Mouse (Mus musculus) stomach, embryonic 15.5 days (tissue): ENCODE data around the gene Tbx10. TPM values are rescaled to one million over a fixed set of nuclear protein-coding genes. Genes with fewer than 3 reads are reported as not detected.
A peak's percentile ranks its signal among the peaks of the same experiment; 100 is the strongest.
"Not testable (repeated sequence)": the region's sequence is repeated elsewhere in the genome, so short reads cannot be mapped to it uniquely, and the experiment has no call there.

Source experiments
- ATAC-seq: fragments of 200-750 bp; cut with Nextera tagmentation; 2 replicates; pipeline ENCODE4 v1.8.0; 2017; ENCODE audit warnings: low read depth, moderate number of reproducible peaks, moderate TSS enrichment; ENCODE audit not compliant: insufficient read depth, low FRiP score
- H3K27ac ChIP-seq: fragments of 300-500 bp; sonication (generic); 2 replicates; pipeline ENCODE4 v1.5.1; 2015; ENCODE audit warnings: mild to moderate bottlenecking, inconsistent platforms
- H3K27me3 ChIP-seq: fragments of 300-500 bp; sonication (generic); replicated peaks from 2 replicates; pipeline ENCODE4 v1.6.1; 2015; ENCODE audit warnings: inconsistent platforms
- H3K36me3 ChIP-seq: fragments of 300-500 bp; sonication (generic); 2 replicates; pipeline ENCODE4 v1.6.1; 2015; ENCODE audit warnings: inconsistent platforms
- H3K4me1 ChIP-seq: fragments of 300-500 bp; sonication (generic); 2 replicates; pipeline ENCODE4 v1.6.1; 2015; ENCODE audit warnings: inconsistent platforms
- H3K4me2 ChIP-seq: fragments of 300-500 bp; sonication (generic); 2 replicates; pipeline ENCODE4 v1.6.1; 2015; ENCODE audit warnings: mild to moderate bottlenecking, inconsistent platforms
- H3K4me3 ChIP-seq: fragments of 300-500 bp; sonication (generic); replicated peaks from 2 replicates; pipeline ENCODE4 v1.5.1; 2015; ENCODE audit warnings: inconsistent platforms
- H3K9ac ChIP-seq: fragments of 300-500 bp; sonication (generic); 2 replicates; pipeline ENCODE4 v1.6.1; 2015; ENCODE audit warnings: inconsistent platforms
- H3K9me3 ChIP-seq: fragments of 300-500 bp; sonication (generic); 2 replicates; pipeline ENCODE4 v1.6.1; 2016; ENCODE audit warnings: inconsistent platforms
- WGBS: fragments of 180-500 bp; shearing (Covaris S2); methylation state at CpG from one replicate; pipeline ENCODE4 v1.1.7; 2015; 5-methylcytosine and 5-hydroxymethylcytosine counted together
- polyA plus RNA-seq: library from polyadenylated mRNA; unstranded; fragments of >200 nt; fragmentation: Nextera tagmentation; extraction: Ambion mirVana; gene quantifications from 2 replicates; pipeline ENCODE4 v1.2.1, GENCODE M21; 2015

Tbx10 gene
- polyA plus RNA-seq, 1 experiment from 2014 or later = 0.21 TPM

GRCm38 (mm10) chr19:3958470-3958869, 34.1 kb upstream of the Tbx10 start, which contains the start of gene Aldh3b3:
Gene Aldh3b3, plus strand, starts transcription at chr19:3958645.
- no peaks in the 10 kb centered on the region for H3K27me3 ChIP-seq
- no peaks in the 10 kb centered on the region for H3K36me3 ChIP-seq
- no peak for ATAC-seq
- no peak within 1 kb of the TSS for H3K4me2 ChIP-seq
- WGBS = 65% methylated on average over 4 of the region's 4 CpGs
- H3K4me1 ChIP-seq = no peaks in the 10 kb centered on the region
- H3K9ac ChIP-seq = no peak within 1 kb of the TSS
- H3K27ac ChIP-seq = no peak within 1 kb of the TSS
- no peak within 1 kb of the TSS for H3K4me3 ChIP-seq
- no peaks in the 10 kb centered on the region for H3K9me3 ChIP-seq

- no peak overlapping the region for H3K4me3 ChIP-seq
- no peaks in the 10 kb centered on the region for H3K27me3 ChIP-seq
- no peaks in the 10 kb centered on the region for H3K4me1 ChIP-seq
- no peaks in the 10 kb centered on the region for H3K36me3 ChIP-seq
- no peak overlapping the region for H3K4me2 ChIP-seq
- no peaks in the 10 kb centered on the region for H3K9me3 ChIP-seq
- no peak overlapping the region for H3K27ac ChIP-seq
- H3K9ac ChIP-seq = no peak overlapping the region
- ATAC-seq = no peak
Measured at GRCm38 (mm10) chr19:3959030-3959429, 33.5 kb upstream of the Tbx10 start.

DNA sequence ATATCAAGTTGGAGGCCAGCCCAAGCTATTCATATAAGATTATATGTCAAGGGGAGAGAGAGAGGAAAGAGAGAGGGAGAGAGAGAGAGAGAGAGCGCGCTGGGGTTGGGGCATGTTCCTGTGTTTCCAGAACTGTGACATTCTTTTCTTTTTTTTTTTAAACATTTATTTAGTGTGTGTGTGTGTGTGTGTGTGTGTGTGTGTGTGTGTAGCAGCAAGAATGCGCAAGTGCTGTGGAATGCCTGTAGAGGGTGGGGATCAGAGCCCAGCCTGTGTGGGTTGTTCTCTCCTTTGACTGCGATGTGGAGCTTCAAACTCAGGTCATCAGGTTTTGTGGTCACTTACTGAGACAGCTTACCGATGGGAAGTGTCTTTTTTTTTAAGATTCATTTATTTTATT, 32.3 kb upstream of the Tbx10 start:
- no peak overlapping the region for H3K9ac ChIP-seq
- no peak overlapping the region for H3K4me3 ChIP-seq
- H3K27ac ChIP-seq = no peak overlapping the region
- H3K4me2 ChIP-seq = no peak overlapping the region
- no peaks in the 10 kb centered on the region for H3K27me3 ChIP-seq
- no peaks in the 10 kb centered on the region for H3K9me3 ChIP-seq
- ATAC-seq = no peak
- no peaks in the 10 kb centered on the region for H3K4me1 ChIP-seq
- WGBS = 80% methylated on average over 5 of the region's 5 CpGs
- H3K36me3 ChIP-seq = no peaks in the 10 kb centered on the region

DNA sequence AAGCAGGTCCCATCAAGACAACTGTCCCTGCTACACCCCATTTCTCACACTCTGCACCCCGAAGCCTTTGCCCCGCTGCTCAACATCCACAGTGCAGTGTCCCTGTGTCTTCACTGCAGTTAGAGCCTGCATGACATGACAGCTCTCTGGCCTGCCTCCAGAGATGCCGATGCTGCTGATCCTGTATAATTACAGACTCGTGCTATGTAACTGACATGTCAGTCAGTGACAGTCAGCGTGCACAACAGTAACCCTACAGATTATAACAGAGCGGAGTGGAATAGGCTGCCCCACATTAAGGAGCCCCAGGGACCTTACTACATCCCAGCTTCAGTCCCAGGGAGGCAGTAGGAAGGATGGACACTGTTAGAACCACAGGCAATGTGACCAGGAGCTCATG, 30.7 kb upstream of the Tbx10 start:
- H3K9me3 ChIP-seq, H3K27me3 ChIP-seq, ATAC-seq, H3K4me1 ChIP-seq, H3K27ac ChIP-seq, H3K4me2 ChIP-seq, H3K4me3 ChIP-seq, H3K9ac ChIP-seq, H3K36me3 ChIP-seq: not testable (repeated sequence)
- 85% methylated on average over 6 of the region's 6 CpGs for WGBS

GRCm38 (mm10) chr19:3962469-3962868, 30.1 kb upstream of the Tbx10 start:
- no peak overlapping the region for H3K27ac ChIP-seq

DNA sequence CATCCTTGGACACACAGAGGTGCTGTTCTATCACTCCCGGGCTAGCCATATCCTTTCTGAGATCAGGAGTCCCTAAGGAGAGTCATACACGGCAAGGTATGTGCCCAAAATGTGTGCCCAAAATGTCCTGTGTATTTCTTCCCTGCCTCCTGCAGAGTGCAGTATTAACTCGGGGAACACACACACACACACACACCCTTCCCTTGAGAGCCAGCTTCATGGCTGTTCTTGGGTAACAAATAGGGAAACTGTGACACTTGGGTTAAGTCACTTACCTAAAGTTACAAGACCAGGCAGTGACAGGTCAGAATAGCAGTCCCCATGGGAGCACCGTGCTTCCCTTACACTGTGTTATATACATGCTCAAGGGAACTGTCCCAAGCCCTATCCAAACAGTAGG, 28.5 kb upstream of the Tbx10 start:
- no peak overlapping the region for H3K4me2 ChIP-seq
- no peak overlapping the region for H3K4me3 ChIP-seq
- 73% methylated on average over 4 of the region's 4 CpGs for WGBS
- no peak overlapping the region for H3K27ac ChIP-seq
- H3K36me3 ChIP-seq = no peaks in the 10 kb centered on the region
- H3K4me1 ChIP-seq = no peaks in the 10 kb centered on the region
- no peak overlapping the region for H3K9ac ChIP-seq
- ATAC-seq = no peak
- no peaks in the 10 kb centered on the region for H3K27me3 ChIP-seq
- H3K9me3 ChIP-seq = no peaks in the 10 kb centered on the region

More at GRCm38 (mm10) chr19:3962469-3962868, 30.1 kb upstream of the Tbx10 start:
- Histone ChIP-seq H3K4me1 (no peaks in the 10 kb centered on the region), H3K4me3 (no peak overlapping the region), H3K9me3 (no peaks in the 10 kb centered on the region), H3K4me2 (no peak overlapping the region), H3K36me3 (no peaks in the 10 kb centered on the region), H3K9ac (no peak overlapping the region), H3K27me3 (no peaks in the 10 kb centered on the region)
- 16% methylated on average over 2 of the region's 2 CpGs for WGBS
- ATAC-seq = no peak

DNA sequence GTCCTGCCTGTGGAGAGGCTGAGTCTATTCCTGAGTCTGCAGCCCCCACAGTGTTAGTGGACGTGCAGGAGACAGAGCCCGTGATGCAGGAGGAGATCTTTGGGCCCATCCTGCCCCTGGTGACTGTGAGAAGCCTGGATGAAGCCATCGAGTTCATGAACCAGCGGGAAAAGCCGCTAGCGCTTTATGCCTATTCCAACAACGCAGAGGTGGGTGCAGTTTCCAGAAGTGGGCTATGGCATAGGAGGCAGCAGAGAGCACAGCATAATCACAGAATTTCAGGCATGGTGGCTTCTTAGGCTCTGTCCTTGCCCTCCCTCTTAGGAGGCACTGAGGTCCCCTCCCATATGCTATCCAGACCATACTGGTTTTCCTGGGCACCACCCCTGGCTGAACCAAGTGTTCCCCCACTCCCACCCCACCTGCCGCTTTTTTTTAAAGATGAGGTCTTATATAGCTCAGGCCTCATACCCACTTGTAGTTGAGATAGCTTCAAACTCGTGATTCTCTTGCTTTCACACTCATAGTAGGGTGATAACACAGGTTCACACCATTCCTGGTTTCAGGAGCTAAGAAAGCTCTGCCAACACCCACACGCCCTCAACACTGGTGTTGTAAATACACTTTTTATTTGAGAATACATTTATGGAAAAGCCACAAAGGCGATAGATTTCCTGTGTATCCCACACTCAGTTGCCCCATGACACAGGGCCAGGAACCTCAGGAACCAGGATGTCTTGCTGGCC, 26.0 kb upstream of the Tbx10 start:
- H3K4me2 ChIP-seq = no peak overlapping the region
- 65% methylated on average over 11 of the region's 11 CpGs for WGBS
- H3K9ac ChIP-seq = no peak overlapping the region
- no peaks in the 10 kb centered on the region; the same call in 1 of the 2 replicates for H3K4me1 ChIP-seq
- no peak overlapping the region for H3K27ac ChIP-seq
- no peak for ATAC-seq
- H3K4me3 ChIP-seq = no peak overlapping the region
- no peaks in the 10 kb centered on the region for H3K27me3 ChIP-seq
- no peaks in the 10 kb centered on the region for H3K9me3 ChIP-seq
- no peaks in the 10 kb centered on the region for H3K36me3 ChIP-seq

DNA sequence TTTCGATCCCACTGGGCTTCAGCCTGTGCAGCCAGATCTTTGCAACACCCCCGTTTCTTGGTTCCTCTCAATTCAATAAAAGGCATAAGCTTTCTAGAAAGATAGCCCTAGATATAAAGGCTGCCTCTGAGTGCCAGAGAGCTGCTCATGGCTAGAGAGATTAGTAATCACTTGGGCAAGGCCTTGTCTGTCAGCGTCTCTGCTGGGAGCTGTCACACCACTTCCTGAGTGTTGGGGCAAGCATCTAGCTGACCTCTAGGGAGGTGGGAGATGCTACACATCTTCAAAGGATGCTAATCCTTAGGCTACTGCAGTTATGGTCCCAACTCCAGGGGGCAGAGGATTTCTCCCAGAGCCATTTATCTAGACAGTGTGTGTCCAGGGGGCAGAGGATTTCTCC, 25.3 kb upstream of the Tbx10 start:
- no peaks in the 10 kb centered on the region for H3K9me3 ChIP-seq
- 49% methylated on average over 3 of the region's 3 CpGs for WGBS
- H3K4me2 ChIP-seq = no peak overlapping the region
- H3K36me3 ChIP-seq = no peaks in the 10 kb centered on the region
- no peaks in the 10 kb centered on the region; the same call in 1 of the 2 replicates for H3K4me1 ChIP-seq
- no peak overlapping the region for H3K9ac ChIP-seq
- H3K27ac ChIP-seq = no peak overlapping the region
- no peak for ATAC-seq
- no peak overlapping the region for H3K4me3 ChIP-seq
- no peaks in the 10 kb centered on the region for H3K27me3 ChIP-seq

- WGBS = 22% methylated on average over 9 of the region's 9 CpGs
- Histone ChIP-seq H3K36me3 (no peaks in the 10 kb centered on the region), H3K27ac (peak within 1 kb of the TSS; percentile 51; the same call in 1 of the 2 replicates), H3K9me3 (no peaks in the 10 kb centered on the region), H3K4me3 (0 out of 2 replicates have a peak within 1 kb of the TSS, but pooled peaks have one; percentile 2), H3K9ac (no peak within 1 kb of the TSS), H3K27me3 (no peaks in the 10 kb centered on the region), H3K4me1 (no peaks in the 10 kb centered on the region; the same call in 1 of the 2 replicates), H3K4me2 (0 out of 2 replicates have a peak within 1 kb of the TSS, but pooled peaks have one; percentile 3)
- ATAC-seq = peak; percentile 74; the same call in 1 of the 2 replicates
Measured at GRCm38 (mm10) chr19:3972229-3972628, 20.3 kb upstream of the Tbx10 start, which contains the start of gene Aldh3b2. Gene Aldh3b2, plus strand, starts transcription at chr19:3972328.

DNA sequence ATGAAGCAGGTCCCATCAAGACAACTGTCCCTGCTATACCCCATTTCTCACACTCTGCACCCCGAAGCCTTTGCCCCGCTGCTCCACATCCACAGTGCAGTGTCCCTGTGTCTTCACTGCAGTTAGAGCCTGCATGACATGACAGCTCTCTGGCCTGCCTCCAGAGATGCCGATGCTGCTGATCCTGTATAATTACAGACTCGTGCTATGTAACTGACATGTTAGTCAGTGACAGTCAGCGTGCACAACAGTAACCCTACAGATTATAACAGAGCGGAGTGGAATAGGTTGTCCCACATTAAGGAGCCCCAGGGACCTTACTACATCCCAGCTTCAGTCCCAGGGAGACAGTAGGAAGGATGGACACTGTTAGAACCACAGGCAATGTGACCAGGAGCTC, 17.9 kb upstream of the Tbx10 start:
- WGBS = 86% methylated on average over 6 of the region's 6 CpGs
- not testable (repeated sequence) for H3K9me3 ChIP-seq, H3K4me1 ChIP-seq, H3K27ac ChIP-seq, H3K27me3 ChIP-seq, H3K4me3 ChIP-seq, H3K4me2 ChIP-seq, H3K36me3 ChIP-seq, ATAC-seq, H3K9ac ChIP-seq

DNA sequence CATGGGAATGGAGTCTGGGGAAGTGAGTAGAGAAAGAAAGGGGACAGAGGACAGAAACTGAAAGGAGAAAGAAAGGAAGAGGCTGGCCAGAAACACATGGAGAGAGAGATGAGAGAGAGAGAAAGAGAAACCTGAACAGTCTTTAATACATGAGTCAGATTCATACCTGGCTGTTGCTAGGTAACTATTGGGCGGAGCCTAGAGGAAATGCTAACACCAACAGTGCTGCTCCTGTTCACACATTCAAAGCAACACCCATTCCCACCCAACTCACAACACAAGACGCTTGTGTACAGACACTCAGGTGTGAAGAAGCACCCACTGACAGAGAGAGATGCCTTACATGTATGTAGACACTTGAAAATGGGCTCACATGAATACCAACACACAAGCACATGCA, 16.7 kb upstream of the Tbx10 start:
- H3K4me2 ChIP-seq = no peak overlapping the region
- no peaks in the 10 kb centered on the region for H3K27me3 ChIP-seq
- H3K27ac ChIP-seq = no peak overlapping the region
- WGBS = 55% methylated on average over 2 of the region's 2 CpGs
- ATAC-seq = no peak
- H3K9ac ChIP-seq = no peak overlapping the region
- no peak overlapping the region for H3K4me3 ChIP-seq
- H3K36me3 ChIP-seq = no peaks in the 10 kb centered on the region
- no peaks in the 10 kb centered on the region; the same call in 1 of the 2 replicates for H3K4me1 ChIP-seq
- H3K9me3 ChIP-seq = no peaks in the 10 kb centered on the region

DNA sequence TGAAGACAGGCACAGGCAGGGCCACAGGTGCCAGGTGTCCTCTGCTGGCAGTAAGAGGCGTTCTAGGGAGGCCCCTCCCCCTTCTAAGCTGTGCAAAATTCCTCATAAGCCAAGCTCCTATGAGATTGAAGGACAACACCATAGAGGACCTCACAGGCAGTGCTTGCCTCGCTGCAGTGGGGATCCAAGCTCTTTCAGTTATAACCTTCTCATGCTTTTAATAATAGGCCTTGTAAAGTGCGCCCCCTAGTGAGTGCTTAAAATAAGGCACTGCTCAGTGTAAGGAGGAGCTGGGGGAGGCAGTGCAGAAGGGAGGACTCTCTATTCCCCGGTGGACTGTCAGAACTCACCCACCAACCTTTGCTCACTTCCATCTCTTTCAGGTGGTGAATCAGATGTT, 12.2 kb upstream of the Tbx10 start:
- WGBS = 12% methylated on average over 4 of the region's 4 CpGs
- no peak overlapping the region for H3K9ac ChIP-seq
- H3K9me3 ChIP-seq = no peaks in the 10 kb centered on the region
- H3K4me2 ChIP-seq = no peak overlapping the region
- H3K4me1 ChIP-seq = peaks cover 5% of the 10 kb centered on the region; the same call in 1 of the 2 replicates
- no peak overlapping the region for H3K4me3 ChIP-seq
- peak; percentile 49; the same call in 1 of the 2 replicates for ATAC-seq
- no peaks in the 10 kb centered on the region for H3K27me3 ChIP-seq
- no peak overlapping the region for H3K27ac ChIP-seq
- H3K36me3 ChIP-seq = no peaks in the 10 kb centered on the region
